Mouse (Mus musculus): ENCODE measurements around the gene Gm8890. TPM values are rescaled to one million over a fixed set of nuclear protein-coding genes. Genes with fewer than 3 reads are reported as not detected.
"Not testable (repeated sequence)": the region's sequence is repeated elsewhere in the genome, so short reads cannot be mapped to it uniquely, and the experiment has no call there.

Gene Gm8890
- total RNA-seq (2021): not detected
- long read RNA-seq, experiment 1: 0 reads
- long read RNA-seq, experiment 2: 0 reads

DNA sequence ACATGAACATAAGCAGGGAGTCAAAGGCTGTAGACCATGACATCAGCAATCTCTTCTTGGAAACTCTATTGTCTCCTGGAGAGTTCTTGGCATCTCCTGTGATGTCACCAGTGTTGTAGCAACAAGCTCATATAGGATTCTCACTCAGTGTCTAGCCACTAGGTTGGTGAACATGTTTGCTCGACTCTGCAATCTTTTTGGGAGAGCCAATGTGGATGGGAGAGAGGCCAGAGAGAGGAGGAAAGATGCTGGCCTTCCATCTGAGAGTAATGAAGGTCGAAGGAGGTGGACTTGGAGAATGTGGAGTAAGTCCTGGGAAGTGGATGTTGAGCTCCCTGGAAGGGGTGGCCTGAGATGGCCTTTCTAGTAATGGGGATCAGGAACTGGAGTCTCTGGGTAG is at the start of gene Gm8890:
Gm8890 (plus strand) TSS at position 301 of the 400 bp plus-strand sequence.
- DNase-seq (ENCODE audit: low spot score in 2 of 2): not testable (repeated sequence)

DNA sequence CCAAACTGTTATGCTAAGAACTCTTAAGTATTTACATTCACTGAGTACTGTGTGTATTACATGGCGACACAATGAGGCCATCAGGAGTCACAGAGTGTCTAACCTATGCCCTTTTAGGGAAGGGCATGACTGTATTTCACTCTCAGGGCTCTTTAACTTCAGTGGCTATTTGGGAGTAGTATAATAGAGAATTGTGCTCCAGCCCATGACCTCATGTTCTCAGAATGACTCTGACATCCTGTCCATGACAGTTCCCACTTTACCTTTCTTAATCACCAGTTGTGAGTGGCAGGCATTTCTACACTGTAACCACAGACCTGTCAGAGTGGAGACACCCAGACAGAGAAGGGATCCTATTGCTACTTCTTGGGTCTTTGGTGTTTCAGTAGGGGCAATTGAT is 388 bp downstream of the Gm8890 start:
- not testable (repeated sequence) for DNase-seq (ENCODE audit: low spot score in 2 of 2)

Other genes with a start within 250 kb of the Gm8890 start
- not detected for gene Gm8879, start 128.4 kb upstream of the Gm8890 start, total RNA-seq (2021)
- not detected for gene Gm5861, start 73.0 kb upstream of the Gm8890 start, total RNA-seq (2021)
- not detected for gene Speer1, start 85.5 kb downstream of the Gm8890 start, total RNA-seq (2021)
- not detected for gene Gm8897, start 160.4 kb downstream of the Gm8890 start, total RNA-seq (2021)
- not detected for gene Gm8906, start 246.7 kb downstream of the Gm8890 start, total RNA-seq (2021)

Data from layer of hippocampus, postnatal 14 days (tissue).